Mouse (Mus musculus) heart, adult 2 months (tissue): Measurements from ENCODE around the gene Ethe1.

Source experiments
- CTCF ChIP-seq: fragments of 200-600 bp; IDR thresholded peaks from 2 replicates; pipeline ENCODE4 v1.8.1; 2022; ENCODE audit warnings: antibody characterized with exemption, mild to moderate bottlenecking, moderate library complexity
- EP300 ChIP-seq: fragments of 200-500 bp; IDR thresholded peaks from 2 replicates; pipeline ENCODE4 v1.6.1; 2011; ENCODE audit warnings: low read depth, low read length, control low read depth; ENCODE audit not compliant: insufficient read depth
- POLR2A ChIP-seq: fragments of 200-500 bp; IDR thresholded peaks from 2 replicates; pipeline ENCODE4 v1.6.1; 2011; ENCODE audit warnings: mild to moderate bottlenecking, low read depth, low read length, control low read depth; ENCODE audit not compliant: insufficient read depth

- TF ChIP-seq EP300 (no peak), POLR2A (no peak), CTCF (no peak)
Measured at GRCm38 (mm10) chr7:24594309-24594803, 7.0 kb downstream of the Ethe1 start.
